Mouse (Mus musculus) erythroblast, embryonic 14.5 days (primary cell): Measurements from ENCODE around the gene Unc93b1.

Experiments used
- GATA1 ChIP-seq: IDR thresholded peaks from 2 replicates; pipeline ENCODE4 v1.6.1; 2012; ENCODE audit warnings: low read length, inconsistent platforms, mixed read lengths
- TAL1 ChIP-seq: IDR thresholded peaks from 3 replicates; pipeline ENCODE4 v1.6.1; 2012; ENCODE audit warnings: low read length, inconsistent platforms, mixed read lengths

DNA sequence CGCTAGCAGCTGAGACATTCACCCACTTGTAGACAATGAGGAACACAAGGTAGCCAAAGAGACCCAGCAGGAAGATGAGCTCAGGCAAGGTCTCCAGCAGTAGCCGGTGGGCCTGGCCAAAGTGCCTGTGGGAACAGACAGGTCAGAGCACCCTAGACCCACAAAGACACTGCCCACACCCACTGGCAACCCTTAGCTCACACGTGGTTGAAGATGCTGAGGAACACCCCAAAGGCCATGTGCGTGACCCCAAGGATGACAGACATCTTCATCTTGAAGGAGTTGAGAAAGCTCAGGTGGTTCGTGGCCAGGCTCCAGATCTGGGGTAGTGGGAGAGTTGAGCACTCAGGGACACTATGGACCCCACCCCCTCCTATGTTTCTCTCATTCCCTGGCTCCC lies 37.4 kb upstream of the Unc93b1 start:
- TF ChIP-seq GATA1 (no peak), TAL1 (no peak)
